Mouse (Mus musculus) bone marrow macrophage, adult 2 months (primary cell): ENCODE results near the gene Syt3.

Source experiments
- CTCF ChIP-seq: IDR thresholded peaks from 2 replicates; pipeline ENCODE4 v1.5.1; 2012; ENCODE audit warnings: low read depth, mild to moderate bottlenecking, low read length, moderate library complexity
- POLR2A ChIP-seq: IDR thresholded peaks from 2 replicates; pipeline ENCODE4 v1.6.1; 2012; ENCODE audit warnings: mild to moderate bottlenecking, low read depth, low read length, borderline replicate concordance

- TF ChIP-seq CTCF (no peak), POLR2A (no peak)
These were observed 56.6 kb downstream of the Syt3 start for GRCm38 (mm10) chr7:44440479-44440878.
